Mouse (Mus musculus): ENCODE results near the gene Mob2. TPM values are rescaled to one million over a fixed set of nuclear protein-coding genes. Genes with fewer than 3 reads are reported as not detected.

Mob2 gene
- polyA plus RNA-seq, 1 experiment from 2014 or later: 68.0 TPM

GRCm38 (mm10) chr7:142071717-142072116, 10.9 kb upstream of the Mob2 start:
- DNase-seq (ENCODE audit: low spot score): no peak
- Histone ChIP-seq H3K9me3 (no peaks in the 10 kb centered on the region), H3K36me3 (replicated peaks) (no peaks in the 10 kb centered on the region), H3K27me3 (replicated peaks; ENCODE audit: low read depth, poor library complexity, severe bottlenecking) (peaks cover 35% of the 10 kb centered on the region), H3K27ac (replicated peaks) (no peak overlapping the region), H3K4me3 (no peak overlapping the region), H3K4me1 (peaks cover 6% of the 10 kb centered on the region)

GRCm38 (mm10) chr7:142071212-142071578, 10.3 kb upstream of the Mob2 start:
- Histone ChIP-seq H3K4me1 (peaks cover 6% of the 10 kb centered on the region), H3K36me3 (replicated peaks) (no peaks in the 10 kb centered on the region), H3K9me3 (no peaks in the 10 kb centered on the region), H3K27ac (replicated peaks) (no peak overlapping the region), H3K4me3 (peak overlapping the region; percentile 23; the same call in 1 of the 2 replicates), H3K27me3 (replicated peaks; ENCODE audit: low read depth, poor library complexity, severe bottlenecking) (peaks cover 35% of the 10 kb centered on the region)
- WGBS: 4% methylated on average over 10 of the region's 10 CpGs
- no peak for DNase-seq (ENCODE audit: low spot score)

GRCm38 (mm10) chr7:142070458-142071211, 9.8 kb upstream of the Mob2 start:
- H3K9me3 ChIP-seq: no peaks in the 10 kb centered on the region
- WGBS: 14% methylated on average over 13 of the region's 13 CpGs
- peaks cover 6% of the 10 kb centered on the region for H3K4me1 ChIP-seq
- peaks cover 34% of the 10 kb centered on the region for H3K27me3 ChIP-seq (replicated peaks; ENCODE audit: low read depth, poor library complexity, severe bottlenecking)
- no peak overlapping the region for H3K27ac ChIP-seq (replicated peaks)
- no peaks in the 10 kb centered on the region for H3K36me3 ChIP-seq (replicated peaks)
- peak; percentile 74 for DNase-seq (ENCODE audit: low spot score)
- peak overlapping the region; percentile 23; the same call in 1 of the 2 replicates for H3K4me3 ChIP-seq

- 65% methylated on average over 4 of the region's 4 CpGs for WGBS
- Histone ChIP-seq H3K9me3 (no peaks in the 10 kb centered on the region), H3K36me3 (replicated peaks) (no peaks in the 10 kb centered on the region), H3K27ac (replicated peaks) (no peak overlapping the region), H3K27me3 (replicated peaks; ENCODE audit: low read depth, poor library complexity, severe bottlenecking) (peaks cover 17% of the 10 kb centered on the region), H3K4me3 (no peak overlapping the region), H3K4me1 (peaks cover 6% of the 10 kb centered on the region)
- no peak for DNase-seq (ENCODE audit: low spot score)
Observed at GRCm38 (mm10) chr7:142068429-142068828, 7.6 kb upstream of the Mob2 start.

- WGBS: 1% methylated on average over 66 of the region's 66 CpGs
Observed at GRCm38 (mm10) chr7:142060185-142060930, 507 bp downstream of the Mob2 start.

GRCm38 (mm10) chr7:142059024-142059423, 1.8 kb downstream of the Mob2 start:
- no peak for DNase-seq (ENCODE audit: low spot score)
- WGBS: 72% methylated on average over 2 of the region's 2 CpGs
- Histone ChIP-seq H3K4me3 (peak overlapping the region; percentile 97; the same call in 1 of the 2 replicates), H3K27me3 (replicated peaks; ENCODE audit: low read depth, poor library complexity, severe bottlenecking) (no peaks in the 10 kb centered on the region), H3K9me3 (no peaks in the 10 kb centered on the region), H3K4me1 (peaks cover 26% of the 10 kb centered on the region), H3K36me3 (replicated peaks) (peaks cover 39% of the 10 kb centered on the region), H3K27ac (replicated peaks) (no peak overlapping the region)

More at GRCm38 (mm10) chr7:142060185-142060930, 507 bp downstream of the Mob2 start:
- peak overlapping the region; percentile 87 for H3K27ac ChIP-seq (replicated peaks)
- H3K36me3 ChIP-seq (replicated peaks): peaks cover 30% of the 10 kb centered on the region
- H3K4me1 ChIP-seq: peaks cover 26% of the 10 kb centered on the region
- peak; percentile 9 for DNase-seq (ENCODE audit: low spot score)
- no peaks in the 10 kb centered on the region for H3K27me3 ChIP-seq (replicated peaks; ENCODE audit: low read depth, poor library complexity, severe bottlenecking)
- peak overlapping the region; percentile 97 for H3K4me3 ChIP-seq
- no peaks in the 10 kb centered on the region for H3K9me3 ChIP-seq

- Histone ChIP-seq H3K9me3 (no peaks in the 10 kb centered on the region), H3K27me3 (replicated peaks; ENCODE audit: low read depth, poor library complexity, severe bottlenecking) (no peaks in the 10 kb centered on the region), H3K4me3 (no peak overlapping the region), H3K27ac (replicated peaks) (no peak overlapping the region), H3K4me1 (peaks cover 26% of the 10 kb centered on the region), H3K36me3 (replicated peaks) (peaks cover 50% of the 10 kb centered on the region)
- WGBS: 89% methylated on average over 1 of the region's 1 CpGs
- no peak for DNase-seq (ENCODE audit: low spot score)
Observed at GRCm38 (mm10) chr7:142057121-142057520, 3.7 kb downstream of the Mob2 start.

- no peak overlapping the region for H3K4me3 ChIP-seq
- no peak overlapping the region for H3K27ac ChIP-seq (replicated peaks)
- H3K27me3 ChIP-seq (replicated peaks; ENCODE audit: low read depth, poor library complexity, severe bottlenecking): no peaks in the 10 kb centered on the region
- H3K9me3 ChIP-seq: no peaks in the 10 kb centered on the region
- DNase-seq (ENCODE audit: low spot score): no peak
- peaks cover 54% of the 10 kb centered on the region for H3K36me3 ChIP-seq (replicated peaks)
- WGBS: 70% methylated on average over 1 of the region's 1 CpGs
- peaks cover 25% of the 10 kb centered on the region for H3K4me1 ChIP-seq
Observed at GRCm38 (mm10) chr7:142056601-142057061, 4.2 kb downstream of the Mob2 start.

- 88% methylated on average over 3 of the region's 3 CpGs for WGBS
- Histone ChIP-seq H3K4me1 (peaks cover 20% of the 10 kb centered on the region), H3K27ac (replicated peaks) (no peak overlapping the region), H3K9me3 (no peaks in the 10 kb centered on the region), H3K4me3 (no peak overlapping the region), H3K36me3 (replicated peaks) (peaks cover 59% of the 10 kb centered on the region), H3K27me3 (replicated peaks; ENCODE audit: low read depth, poor library complexity, severe bottlenecking) (no peaks in the 10 kb centered on the region)
- no peak for DNase-seq (ENCODE audit: low spot score)
Observed at GRCm38 (mm10) chr7:142055431-142055830, 5.4 kb downstream of the Mob2 start.

GRCm38 (mm10) chr7:142050536-142050935, 10.3 kb downstream of the Mob2 start:
- Histone ChIP-seq H3K27me3 (replicated peaks; ENCODE audit: low read depth, poor library complexity, severe bottlenecking) (no peaks in the 10 kb centered on the region), H3K27ac (replicated peaks) (no peak overlapping the region), H3K4me3 (no peak overlapping the region), H3K4me1 (0 out of 2 replicates have a peak, but pooled peaks cover under 1% of the 10 kb centered on the region), H3K9me3 (no peaks in the 10 kb centered on the region), H3K36me3 (replicated peaks) (peaks cover 54% of the 10 kb centered on the region)
- no peak for DNase-seq (ENCODE audit: low spot score)

- H3K4me3 ChIP-seq: no peak overlapping the region
- WGBS: 97% methylated on average over 1 of the region's 1 CpGs
- no peaks in the 10 kb centered on the region for H3K9me3 ChIP-seq
- peaks cover 6% of the 10 kb centered on the region; the same call in 1 of the 2 replicates for H3K4me1 ChIP-seq
- peaks cover 29% of the 10 kb centered on the region for H3K36me3 ChIP-seq (replicated peaks)
- H3K27me3 ChIP-seq (replicated peaks; ENCODE audit: low read depth, poor library complexity, severe bottlenecking): no peaks in the 10 kb centered on the region
- no peak for DNase-seq (ENCODE audit: low spot score)
- no peak overlapping the region for H3K27ac ChIP-seq (replicated peaks)
Observed at GRCm38 (mm10) chr7:142045932-142046331, 14.9 kb downstream of the Mob2 start.

- Histone ChIP-seq H3K36me3 (replicated peaks) (peaks cover 29% of the 10 kb centered on the region), H3K4me3 (no peak overlapping the region), H3K27ac (replicated peaks) (no peak overlapping the region), H3K9me3 (no peaks in the 10 kb centered on the region), H3K27me3 (replicated peaks; ENCODE audit: low read depth, poor library complexity, severe bottlenecking) (no peaks in the 10 kb centered on the region), H3K4me1 (peaks cover 6% of the 10 kb centered on the region; the same call in 1 of the 2 replicates)
- DNase-seq (ENCODE audit: low spot score): no peak
- WGBS: 64% methylated on average over 2 of the region's 2 CpGs
Observed at GRCm38 (mm10) chr7:142045344-142045743, 15.5 kb downstream of the Mob2 start.

Data from embryonic facial prominence, embryonic 10.5 days (tissue).